Mouse (Mus musculus) splenic B cell, adult 2 months (primary cell): ENCODE results near the gene Rars2.

Experiments used
- DNase-seq: peaks from one replicate; pipeline ENCODE4 v3.0.0-alpha.2; 2011; ENCODE audit warnings: low read depth, low spot score
- H3K27me3 ChIP-seq: 2 replicates; pipeline ENCODE4 v1.6.1; 2012; ENCODE audit warnings: mild to moderate bottlenecking, low read length, moderate library complexity, mixed read lengths; ENCODE audit not compliant: control insufficient read depth, poor library complexity, insufficient read depth, severe bottlenecking
- H3K36me3 ChIP-seq: 2 replicates; pipeline ENCODE4 v1.6.1; 2012; ENCODE audit warnings: mild to moderate bottlenecking, low read length, moderate library complexity, mixed read lengths; ENCODE audit not compliant: control insufficient read depth, poor library complexity, insufficient read depth, severe bottlenecking

Gene Rars2

GRCm38 (mm10) chr4:34625556-34625955, 10.8 kb downstream of the Rars2 start:
- Histone ChIP-seq H3K27me3 (no peaks in the 10 kb centered on the region), H3K36me3 (peaks cover 11% of the 10 kb centered on the region)
- no peak for DNase-seq

DNA sequence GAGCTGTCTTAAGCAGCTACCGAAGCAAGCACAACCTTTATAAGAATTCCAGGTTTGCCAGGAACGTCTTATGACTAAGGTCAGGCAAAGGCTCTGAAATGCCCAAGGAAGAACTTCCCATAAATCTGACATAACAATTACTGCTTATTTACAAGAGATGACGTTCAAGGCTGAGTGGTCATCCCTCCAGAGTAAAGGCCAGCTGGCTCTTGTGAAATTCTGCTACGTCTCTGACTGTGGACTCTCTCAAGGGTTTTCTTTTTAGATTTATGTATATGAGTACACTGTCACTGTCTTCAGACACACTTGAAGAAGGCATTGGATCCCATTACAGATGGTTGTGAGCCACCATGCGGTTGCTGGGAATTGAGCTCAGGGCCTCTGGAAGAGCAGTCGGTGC, 11.6 kb downstream of the Rars2 start:
- H3K27me3 ChIP-seq = no peaks in the 10 kb centered on the region
- DNase-seq = no peak
- H3K36me3 ChIP-seq = peaks cover 11% of the 10 kb centered on the region

GRCm38 (mm10) chr4:34629956-34630355, 15.2 kb downstream of the Rars2 start:
- H3K27me3 ChIP-seq = no peaks in the 10 kb centered on the region
- H3K36me3 ChIP-seq = peaks cover 14% of the 10 kb centered on the region
- no peak for DNase-seq

GRCm38 (mm10) chr4:34634129-34634528, 19.4 kb downstream of the Rars2 start:
- peaks cover 10% of the 10 kb centered on the region for H3K36me3 ChIP-seq
- no peaks in the 10 kb centered on the region for H3K27me3 ChIP-seq
- no peak for DNase-seq

DNA sequence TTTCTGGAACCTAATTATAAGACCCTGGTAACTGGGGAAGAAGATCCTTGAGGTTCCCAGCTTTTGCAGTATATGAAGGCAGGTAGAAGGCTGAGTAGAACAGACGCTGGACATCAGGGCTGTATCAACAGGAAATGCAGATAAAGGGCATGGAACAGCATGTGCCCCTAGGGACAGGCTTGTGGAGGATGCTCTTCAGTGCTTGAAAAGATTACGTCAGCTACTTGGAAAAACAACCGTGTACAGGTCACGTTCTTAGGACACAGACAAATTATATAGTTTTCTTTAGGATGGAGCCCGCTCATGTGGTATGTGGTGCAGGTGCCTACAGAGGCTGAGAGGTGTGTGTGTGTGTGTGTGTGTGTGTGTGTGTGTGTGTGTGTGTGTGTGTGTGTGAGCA, 21.3 kb downstream of the Rars2 start:
- H3K27me3 ChIP-seq = no peaks in the 10 kb centered on the region
- peaks cover 8% of the 10 kb centered on the region for H3K36me3 ChIP-seq

DNA sequence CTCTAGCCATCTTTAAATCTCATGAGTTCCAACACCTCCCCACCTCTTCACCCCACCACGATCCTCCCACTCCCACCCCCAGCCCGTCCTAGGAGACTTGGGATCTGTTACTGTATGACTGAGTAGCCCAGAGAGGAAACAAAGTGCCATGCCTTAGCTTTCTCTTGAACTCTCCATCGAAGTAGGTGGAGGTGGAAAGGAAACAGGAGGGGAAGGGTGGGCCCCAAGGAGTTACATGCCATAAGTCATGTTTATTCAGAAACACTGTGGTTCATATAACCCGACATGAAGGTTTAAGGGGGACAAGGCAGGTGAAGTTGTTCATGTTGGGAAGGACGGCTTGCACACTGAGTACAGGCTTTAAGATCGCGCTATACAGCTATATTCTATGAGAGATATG, 22.6 kb downstream of the Rars2 start:
- Histone ChIP-seq H3K36me3 (peaks cover 5% of the 10 kb centered on the region), H3K27me3 (no peaks in the 10 kb centered on the region)
- DNase-seq = no peak

More for the DNA sequence above, 21.3 kb downstream of the Rars2 start:
- no peak for DNase-seq

GRCm38 (mm10) chr4:34637851-34638250, 23.1 kb downstream of the Rars2 start:
- DNase-seq = no peak
- H3K36me3 ChIP-seq = peaks cover 4% of the 10 kb centered on the region

GRCm38 (mm10) chr4:34639745-34640364, 25.1 kb downstream of the Rars2 start:
- H3K36me3 ChIP-seq = peaks cover 2% of the 10 kb centered on the region; the same call in 1 of the 2 replicates
- no peak for DNase-seq
- H3K27me3 ChIP-seq = no peaks in the 10 kb centered on the region

More at GRCm38 (mm10) chr4:34637851-34638250, 23.1 kb downstream of the Rars2 start:
- no peaks in the 10 kb centered on the region for H3K27me3 ChIP-seq

DNA sequence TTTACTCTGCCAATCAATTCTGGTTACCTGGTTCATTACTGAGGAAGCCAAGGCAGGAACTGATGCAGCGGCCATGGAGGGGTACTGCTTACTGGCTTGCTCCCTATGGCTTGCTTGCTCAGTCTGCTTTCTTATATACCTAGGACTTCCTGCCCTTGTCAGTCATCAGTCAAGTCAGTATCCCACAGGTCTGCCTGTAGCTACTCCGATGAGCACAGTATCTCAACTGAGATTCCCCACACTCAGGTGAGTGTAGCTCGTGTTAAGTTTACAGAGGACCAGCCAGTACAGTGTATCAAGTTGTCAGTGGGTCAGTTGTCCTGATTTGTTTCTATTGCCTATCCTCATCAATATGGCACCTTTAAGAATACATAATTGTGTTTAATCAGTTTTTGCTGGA, 26.0 kb downstream of the Rars2 start:
- Histone ChIP-seq H3K36me3 (peaks cover 3% of the 10 kb centered on the region; the same call in 1 of the 2 replicates), H3K27me3 (no peaks in the 10 kb centered on the region)
- DNase-seq = no peak

DNA sequence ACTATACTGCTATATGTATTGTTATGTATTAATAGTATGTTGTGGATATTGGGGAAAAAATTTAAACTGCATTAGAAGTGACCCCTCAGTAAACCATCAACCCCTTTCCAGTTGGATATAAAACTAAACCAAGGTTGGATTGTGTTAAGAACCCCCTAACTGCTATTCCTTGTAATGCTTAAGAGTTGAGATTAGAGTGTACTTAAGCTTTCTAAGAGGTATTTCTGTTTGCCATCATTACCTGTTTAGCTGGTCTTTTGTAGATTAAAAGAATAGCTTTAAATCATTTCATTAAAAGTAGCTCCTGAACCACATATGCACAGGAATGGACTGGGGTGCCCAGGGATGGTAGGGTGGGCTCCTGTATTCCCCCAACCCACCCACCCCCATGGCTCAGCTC, 30.0 kb downstream of the Rars2 start:
- H3K36me3 ChIP-seq = 0 out of 2 replicates have a peak, but pooled peaks cover 3% of the 10 kb centered on the region
- no peak for DNase-seq
- no peaks in the 10 kb centered on the region for H3K27me3 ChIP-seq

GRCm38 (mm10) chr4:34653179-34653578, 38.4 kb downstream of the Rars2 start:
- H3K36me3 ChIP-seq = peaks cover 4% of the 10 kb centered on the region; the same call in 1 of the 2 replicates
- no peaks in the 10 kb centered on the region for H3K27me3 ChIP-seq
- DNase-seq = peak; percentile 18

GRCm38 (mm10) chr4:34656101-34656500, 41.3 kb downstream of the Rars2 start:
- Histone ChIP-seq H3K36me3 (peaks cover 5% of the 10 kb centered on the region; the same call in 1 of the 2 replicates), H3K27me3 (no peaks in the 10 kb centered on the region)
- no peak for DNase-seq

- no peak for DNase-seq
- Histone ChIP-seq H3K27me3 (no peaks in the 10 kb centered on the region), H3K36me3 (peaks cover 4% of the 10 kb centered on the region; the same call in 1 of the 2 replicates)
Observed at GRCm38 (mm10) chr4:34659012-34659411, 44.3 kb downstream of the Rars2 start.

GRCm38 (mm10) chr4:34661514-34661913, 46.8 kb downstream of the Rars2 start:
- Histone ChIP-seq H3K27me3 (no peaks in the 10 kb centered on the region), H3K36me3 (peaks cover 4% of the 10 kb centered on the region; the same call in 1 of the 2 replicates)
- no peak for DNase-seq

- Histone ChIP-seq H3K36me3 (peaks cover 4% of the 10 kb centered on the region; the same call in 1 of the 2 replicates), H3K27me3 (no peaks in the 10 kb centered on the region)
- no peak for DNase-seq
Observed at GRCm38 (mm10) chr4:34661927-34662326, 47.2 kb downstream of the Rars2 start.

- Histone ChIP-seq H3K36me3 (peaks cover 5% of the 10 kb centered on the region; the same call in 1 of the 2 replicates), H3K27me3 (no peaks in the 10 kb centered on the region)
- DNase-seq = no peak
Observed at GRCm38 (mm10) chr4:34667923-34668322, 53.2 kb downstream of the Rars2 start.
